Mouse (Mus musculus) B cell, adult 2 months (primary cell): ENCODE results near the gene Pomp.

Source experiments
- DNase-seq, 2 experiments: peaks; one replicate each; pipeline ENCODE4 v3.0.0; 2022

Gene Pomp

DNA sequence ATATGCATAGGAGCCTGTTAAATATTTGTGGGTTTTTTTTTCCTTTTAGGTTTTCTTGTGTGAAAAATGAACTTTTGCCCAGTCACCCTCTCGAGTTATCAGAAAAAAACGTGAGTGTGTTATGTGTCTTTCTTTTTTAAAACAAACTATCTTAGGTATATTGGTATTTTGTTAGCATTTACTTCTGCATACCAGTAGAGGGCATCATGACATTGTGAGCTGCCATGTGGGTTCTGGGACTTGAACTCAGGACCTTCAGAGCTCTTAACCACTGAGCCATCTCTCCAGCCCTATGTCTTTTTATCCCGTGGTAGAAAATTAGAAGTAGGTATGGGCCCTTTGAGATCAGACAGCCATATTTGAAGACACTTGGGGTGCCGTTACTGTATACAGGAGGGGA lies 8.4 kb downstream of the Pomp start:
- DNase-seq: no peak

DNA sequence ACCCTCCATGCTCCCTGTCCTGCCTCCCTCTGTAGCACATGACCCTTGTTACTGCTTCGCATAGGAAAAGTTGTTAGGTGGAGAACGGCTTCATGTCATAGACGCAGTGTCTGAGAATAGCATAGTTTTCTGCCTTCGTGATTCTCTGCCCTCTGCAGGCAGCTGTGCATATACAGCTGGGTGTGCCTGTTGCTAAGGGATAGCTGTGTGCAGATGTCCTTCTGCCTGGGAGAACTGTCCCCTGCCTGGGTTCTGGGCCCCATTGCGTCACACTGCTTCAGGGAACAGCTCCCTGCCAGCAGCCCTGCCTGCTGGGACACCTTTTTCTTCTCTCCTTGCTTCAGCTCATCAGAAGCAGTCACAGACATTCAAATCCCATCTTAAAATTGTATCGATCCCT lies 9.3 kb downstream of the Pomp start:
- no peak for DNase-seq

DNA sequence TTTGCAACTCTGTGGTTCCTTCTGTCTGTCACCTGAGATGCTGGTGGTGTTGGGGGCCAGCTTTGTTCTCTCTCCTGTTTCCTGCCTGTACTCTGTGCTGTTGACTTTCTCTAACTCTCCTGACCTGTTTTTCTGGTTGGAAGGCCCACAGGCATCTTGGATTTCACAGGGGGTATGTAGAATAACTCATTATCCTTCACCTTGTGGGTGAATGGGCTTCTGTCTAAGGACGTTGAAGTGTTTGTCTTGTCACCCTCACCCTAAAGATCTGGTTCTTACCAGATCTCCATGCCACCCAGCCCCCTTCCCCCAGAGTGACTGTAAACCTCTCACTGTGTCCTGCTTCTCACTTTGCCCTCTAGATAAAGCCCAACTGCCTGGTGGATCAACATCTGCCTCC lies 10.0 kb downstream of the Pomp start:
- no peak for DNase-seq

DNA sequence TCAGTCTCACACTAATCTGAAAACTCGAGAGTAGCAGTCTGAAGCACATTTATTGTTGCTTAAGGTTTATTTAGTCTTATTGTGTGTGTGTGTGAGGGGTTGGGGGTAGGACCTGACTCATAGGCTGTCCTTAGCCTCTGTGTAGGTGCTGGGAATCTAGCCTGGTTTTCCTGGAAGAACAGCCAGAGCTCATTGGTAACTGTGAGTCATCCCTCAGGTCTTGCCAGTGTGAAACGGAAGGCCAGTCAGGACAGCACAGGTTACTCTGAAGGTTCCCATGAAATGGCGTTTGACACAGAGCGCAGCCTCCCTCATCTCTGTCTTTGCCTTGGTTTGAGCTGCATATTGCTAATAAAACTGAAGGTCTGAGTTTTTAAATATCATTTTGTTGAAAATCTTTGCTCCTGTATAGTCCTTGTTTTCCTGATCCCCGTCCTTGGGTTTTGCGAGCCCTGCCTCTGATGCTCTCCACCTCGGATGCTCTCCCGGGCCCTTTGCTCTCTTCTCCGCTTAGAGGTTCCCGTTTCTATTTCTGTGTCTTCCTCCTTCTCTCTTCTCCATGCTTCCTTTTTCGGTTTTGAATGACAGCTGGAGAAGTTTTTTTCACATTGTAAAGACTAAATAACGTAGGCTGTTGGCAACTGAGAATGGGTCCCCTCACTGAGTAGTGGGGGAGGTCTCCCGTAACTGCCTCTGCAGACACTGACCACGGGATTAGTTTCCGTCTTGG lies 11.0 kb downstream of the Pomp start:
- DNase-seq: no peak

DNA sequence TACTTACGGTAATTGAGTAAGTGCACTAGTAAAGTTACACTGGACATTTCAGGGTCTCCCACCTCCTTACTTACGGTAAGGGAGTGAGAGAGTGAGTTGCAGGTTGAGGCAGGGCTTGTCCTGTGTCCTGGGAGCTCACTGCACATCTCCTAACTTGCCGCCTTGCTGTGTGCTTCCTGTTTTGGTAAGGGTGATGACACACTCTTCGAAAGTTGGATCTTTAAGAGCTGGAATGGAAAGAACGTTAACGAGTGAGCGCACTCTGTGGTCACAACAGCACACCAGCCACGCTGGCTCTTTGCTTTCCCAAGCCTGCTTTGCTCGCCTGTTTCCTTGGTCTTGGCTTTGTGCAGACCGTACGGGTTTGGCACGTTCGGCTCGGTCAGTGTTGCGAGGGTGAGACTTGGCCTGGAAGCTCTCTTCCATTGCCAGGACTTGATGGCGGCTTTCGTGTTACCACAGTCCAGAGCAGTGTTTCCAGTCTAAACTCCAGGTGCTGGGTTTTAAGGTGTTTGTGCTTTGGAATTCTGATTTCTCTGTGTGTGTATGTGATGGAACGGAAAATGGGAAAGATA lies 14.3 kb downstream of the Pomp start:
- DNase-seq: no peak

DNA sequence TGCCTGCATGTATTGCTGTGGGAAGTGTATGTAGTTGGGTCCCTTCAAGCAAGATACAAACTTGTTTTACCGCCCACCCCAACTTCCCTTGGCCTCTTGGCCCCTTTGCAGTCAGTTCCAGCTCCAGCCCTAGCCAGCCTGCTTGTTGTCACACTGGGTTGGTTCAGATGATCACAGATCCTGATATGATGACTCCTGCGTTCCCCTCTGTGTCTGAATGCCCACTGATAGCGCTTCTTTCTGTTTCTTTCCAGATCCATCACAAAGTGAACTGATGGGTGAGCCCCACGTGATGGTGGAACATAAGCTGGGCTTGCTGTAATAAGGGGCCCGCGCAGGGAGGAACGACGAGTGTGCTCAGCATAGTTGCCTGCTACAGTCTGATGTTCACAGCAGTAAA lies 14.9 kb downstream of the Pomp start:
- no peak for DNase-seq

DNA sequence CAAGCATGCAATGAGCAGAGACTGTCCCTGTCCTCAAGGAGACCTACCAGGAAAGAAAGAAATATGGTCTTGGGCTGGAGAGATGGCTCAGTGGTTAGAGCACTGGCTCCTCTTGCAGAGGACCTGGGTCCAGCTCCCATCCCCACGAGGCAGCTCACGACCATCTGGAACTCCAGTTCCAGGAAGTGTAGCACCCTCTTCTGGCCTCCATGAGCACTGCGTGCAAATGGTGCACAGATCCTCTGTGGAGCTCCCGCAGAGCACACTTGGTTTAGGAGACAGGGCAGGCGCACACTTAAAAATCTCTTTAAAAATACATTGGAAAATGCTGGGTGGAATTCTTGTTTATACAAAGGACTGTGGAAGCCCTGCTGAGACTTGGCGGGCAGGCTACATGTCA lies 17.3 kb downstream of the Pomp start:
- DNase-seq: peak; percentile 28 to 33

DNA sequence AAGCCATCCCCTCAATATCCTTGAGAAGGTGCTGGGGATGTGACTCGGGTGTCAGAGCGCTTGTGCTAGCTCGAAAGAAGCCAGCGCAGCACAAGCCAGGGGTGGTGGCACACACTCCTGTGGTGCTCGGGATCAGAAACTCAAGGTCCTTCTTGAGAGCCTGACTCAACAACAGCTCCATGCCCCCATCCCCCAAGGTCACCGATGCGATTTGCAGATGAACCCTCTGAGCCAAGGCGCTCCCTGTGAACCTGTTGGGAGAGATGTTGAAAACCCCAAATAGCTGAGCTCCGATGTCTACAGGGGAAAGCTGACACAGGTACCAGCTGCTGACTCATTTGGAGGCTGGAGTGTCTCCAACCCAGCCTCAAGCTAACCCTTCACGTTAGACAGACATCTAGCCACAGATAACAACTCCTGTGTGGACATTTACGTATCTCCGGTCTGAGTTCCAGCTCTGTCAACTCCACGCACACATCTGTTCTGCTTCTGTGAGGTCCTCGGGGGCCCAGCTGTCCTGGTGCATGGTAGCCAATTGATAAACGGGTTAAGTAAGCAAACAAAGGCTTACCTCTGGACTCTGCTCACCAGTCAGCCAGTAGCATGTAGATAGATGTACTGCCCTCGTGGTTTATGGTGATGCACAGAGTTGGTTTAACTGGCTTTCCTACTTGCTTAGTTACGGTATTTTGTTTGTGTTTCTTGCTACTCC lies 19.9 kb downstream of the Pomp start:
- DNase-seq: no peak

DNA sequence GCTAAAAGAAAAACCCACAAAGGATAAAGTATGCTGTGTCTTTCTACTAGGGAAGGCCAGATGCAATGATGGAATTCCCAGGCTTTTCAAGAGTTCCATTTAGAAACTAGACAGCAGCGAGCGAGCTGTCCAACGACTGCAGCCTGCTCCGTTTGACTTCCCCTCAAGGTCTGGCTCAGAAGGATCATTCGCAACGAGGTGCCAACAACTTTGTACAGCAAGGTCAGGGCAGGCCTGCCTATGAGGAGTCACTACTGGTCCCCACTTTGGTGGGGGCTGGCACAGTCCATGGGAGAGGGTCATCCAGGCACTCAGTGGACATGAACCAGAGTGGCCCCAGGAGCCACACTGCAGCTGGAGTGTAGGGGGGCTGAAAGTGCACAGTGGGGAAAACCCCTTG lies 23.3 kb downstream of the Pomp start:
- DNase-seq: no peak

DNA sequence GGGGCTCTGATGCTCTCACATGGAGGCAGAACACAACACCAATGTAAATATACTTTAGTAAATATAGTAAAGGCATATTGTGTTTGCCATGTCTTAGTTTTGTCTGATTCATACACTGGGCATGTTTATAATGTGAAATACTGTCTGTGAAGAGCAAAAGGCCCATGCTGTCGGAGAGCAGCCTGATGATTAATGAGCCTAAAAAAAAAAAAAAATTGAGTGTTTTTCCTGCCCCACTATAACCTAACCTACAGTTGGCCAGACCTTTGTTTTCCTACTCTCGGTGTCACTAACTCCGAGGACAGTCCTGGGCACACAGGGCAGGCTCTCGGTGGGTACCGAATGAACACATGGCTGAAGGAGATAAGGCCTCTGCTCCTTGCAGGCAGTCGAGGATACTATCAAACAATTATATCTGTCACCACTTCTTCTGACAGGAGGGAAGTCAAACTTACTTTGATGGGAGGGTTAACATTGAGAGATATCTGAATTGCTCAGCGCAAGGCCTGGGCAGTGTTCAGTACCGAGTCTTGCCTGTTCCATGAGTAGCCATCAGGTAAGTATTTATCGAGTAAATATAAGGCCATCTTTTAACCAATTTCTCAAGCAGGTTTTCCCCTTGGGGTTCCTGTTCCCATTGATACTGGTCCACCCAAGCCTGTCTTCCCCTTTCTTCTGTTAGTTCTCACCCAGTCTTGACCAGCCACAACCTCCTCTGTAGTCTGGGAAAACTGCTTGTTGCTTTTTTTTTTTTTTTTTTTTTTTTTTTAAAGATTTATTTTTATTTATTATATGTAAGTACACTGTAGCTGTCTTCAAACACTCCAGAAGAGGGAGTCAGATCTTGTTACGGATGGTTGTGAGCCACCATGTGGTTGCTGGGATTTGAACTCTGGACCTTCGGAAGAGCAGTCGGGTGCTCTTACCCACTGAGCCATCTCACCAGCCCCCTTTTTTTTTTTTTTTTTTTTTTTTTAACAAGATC lies 28.3 kb downstream of the Pomp start:
- DNase-seq: no peak

DNA sequence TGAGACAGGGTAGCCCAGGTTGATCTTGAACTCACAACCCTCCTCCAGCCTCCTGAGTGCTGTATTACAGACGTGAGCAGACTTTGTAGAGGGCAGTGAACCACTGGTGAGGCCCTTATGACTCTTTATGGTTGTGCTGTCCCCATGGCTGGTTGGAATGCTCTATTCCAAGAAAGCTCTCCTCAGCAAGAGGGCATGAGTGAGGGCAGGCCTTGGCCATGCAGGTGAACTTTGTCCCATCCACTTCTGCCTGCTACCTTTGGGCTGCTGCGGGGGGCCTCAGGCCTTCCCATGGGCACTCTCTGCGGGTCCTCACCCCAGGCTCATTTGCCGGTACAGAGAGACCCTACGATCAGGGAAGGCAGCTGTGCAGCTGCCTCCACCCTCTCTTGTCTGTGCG lies 32.5 kb downstream of the Pomp start:
- no peak for DNase-seq

DNA sequence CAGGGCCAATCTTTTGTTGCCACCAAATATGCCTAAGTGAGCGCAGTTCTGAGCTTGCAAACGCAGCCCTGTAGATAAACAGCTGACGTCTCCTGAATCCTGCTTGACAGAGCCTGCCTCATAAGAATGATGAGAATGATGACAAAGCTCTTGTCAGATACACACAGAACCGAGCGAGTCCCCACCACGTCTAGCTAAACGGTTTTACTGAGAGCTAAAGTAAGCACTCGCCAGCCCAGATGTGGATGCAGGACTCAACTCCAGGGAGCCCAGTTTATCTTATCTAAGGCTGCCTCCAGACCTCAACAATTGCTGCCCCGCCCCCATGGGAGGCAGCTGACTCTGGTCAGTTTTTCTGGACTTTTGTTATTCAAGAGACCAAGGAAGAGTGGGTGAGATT lies 32.9 kb downstream of the Pomp start:
- no peak for DNase-seq

DNA sequence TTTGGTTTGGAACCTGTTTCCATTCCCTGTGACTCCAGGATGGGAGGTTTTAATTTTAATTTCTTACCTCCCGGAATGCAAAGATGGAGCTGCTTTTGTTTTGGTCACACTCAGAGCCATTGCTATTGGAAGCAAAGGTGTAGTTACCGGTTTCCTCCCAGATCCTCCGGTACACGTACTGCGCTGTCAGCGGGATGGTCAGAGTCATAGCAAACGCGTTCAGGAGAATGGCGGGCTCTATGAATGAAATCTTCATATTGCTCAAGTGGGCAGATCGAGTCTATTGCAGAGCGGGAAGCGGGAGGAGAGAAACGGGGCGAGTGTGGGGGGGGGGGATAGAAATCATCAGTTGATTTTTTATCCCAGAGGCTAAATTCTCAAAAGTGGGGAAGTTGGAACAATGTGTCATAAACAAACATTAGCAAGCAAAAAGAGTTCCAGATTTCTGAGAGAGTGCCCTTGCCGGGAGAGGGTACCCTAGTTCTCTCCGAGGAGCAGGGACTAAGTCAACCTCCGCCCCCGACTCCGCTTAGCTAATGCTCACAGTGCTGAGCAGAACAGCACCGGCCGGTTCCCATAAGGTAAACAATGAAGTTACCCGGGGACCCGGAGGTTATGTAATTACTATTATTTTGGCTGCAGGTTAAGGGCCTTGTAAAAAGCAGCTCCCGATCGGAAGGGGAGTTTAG lies 33.6 kb downstream of the Pomp start:
- peak in 1 of 2 experiments; percentile 21 for DNase-seq

DNA sequence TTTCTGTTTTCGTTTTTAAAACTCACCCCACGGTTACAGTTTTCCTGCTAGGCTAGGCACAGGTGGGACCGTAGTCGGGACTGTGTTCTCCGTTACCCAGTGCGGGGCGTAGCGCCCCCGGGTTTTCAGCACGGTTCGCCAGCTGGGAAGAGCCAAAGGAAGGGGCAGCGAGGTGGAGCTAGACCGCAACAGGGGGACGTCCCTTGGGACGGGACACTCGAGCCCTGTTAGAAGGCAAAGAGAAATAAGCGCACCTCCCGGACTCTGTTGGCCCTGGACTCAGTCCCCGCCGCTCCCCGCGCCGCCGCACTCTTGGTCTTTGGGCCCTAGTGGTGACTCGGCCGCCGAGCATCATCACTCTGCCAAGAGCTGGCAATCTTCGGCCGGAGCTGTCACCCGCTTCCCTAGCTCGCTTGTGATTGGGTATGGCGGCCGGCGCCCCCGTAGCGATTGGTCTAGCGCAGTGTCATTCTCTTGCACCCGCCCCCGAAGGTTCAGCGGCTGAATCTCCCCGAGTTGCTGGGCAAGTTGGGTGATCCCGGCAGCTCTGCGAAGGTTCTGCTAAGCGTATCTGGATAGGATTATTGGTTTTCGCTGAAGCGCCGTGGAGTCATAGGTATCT lies 34.3 kb downstream of the Pomp start, which contains the start of gene Slc46a3:
TSS of gene Slc46a3 (minus strand) at position 361 of the 622 bp plus-strand sequence.
- peak; percentile 94 to 95 for DNase-seq

DNA sequence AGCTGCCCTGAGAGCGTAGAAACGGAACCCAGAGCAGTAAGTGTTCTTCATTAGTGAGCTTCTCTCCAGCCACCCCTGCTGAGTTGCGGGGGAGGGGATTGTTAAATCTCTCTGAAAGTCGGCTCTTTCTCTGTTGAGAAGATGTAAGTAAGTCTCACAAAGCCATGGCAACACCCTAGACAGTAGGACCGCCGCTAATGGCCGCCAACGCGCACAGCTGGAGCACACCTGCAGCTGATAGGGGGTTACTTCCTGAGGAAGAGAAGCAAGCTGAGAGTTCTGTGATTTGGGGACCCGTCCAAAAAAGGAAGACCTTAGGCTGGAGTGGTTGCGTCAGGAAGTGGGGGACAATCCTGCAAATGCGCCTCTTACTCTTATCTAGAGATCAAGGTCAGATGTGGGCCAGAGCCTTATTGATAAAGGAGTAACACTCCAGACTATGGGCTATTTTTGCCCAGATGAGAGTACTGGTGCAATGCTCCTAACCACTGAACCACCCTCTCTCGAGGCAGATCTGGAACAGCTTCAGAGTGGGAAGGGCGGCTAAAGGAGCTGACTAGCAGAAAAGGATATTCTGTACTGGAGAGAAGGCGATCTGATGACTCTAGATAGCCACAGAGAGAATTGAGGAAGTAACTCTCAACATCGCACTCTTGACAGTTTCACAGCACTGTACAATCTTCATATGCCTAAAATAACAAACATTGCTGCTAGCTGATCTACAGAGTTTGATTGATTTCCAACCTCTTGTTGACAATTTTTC lies 35.4 kb downstream of the Pomp start:
- DNase-seq: peak; percentile 58 to 62

DNA sequence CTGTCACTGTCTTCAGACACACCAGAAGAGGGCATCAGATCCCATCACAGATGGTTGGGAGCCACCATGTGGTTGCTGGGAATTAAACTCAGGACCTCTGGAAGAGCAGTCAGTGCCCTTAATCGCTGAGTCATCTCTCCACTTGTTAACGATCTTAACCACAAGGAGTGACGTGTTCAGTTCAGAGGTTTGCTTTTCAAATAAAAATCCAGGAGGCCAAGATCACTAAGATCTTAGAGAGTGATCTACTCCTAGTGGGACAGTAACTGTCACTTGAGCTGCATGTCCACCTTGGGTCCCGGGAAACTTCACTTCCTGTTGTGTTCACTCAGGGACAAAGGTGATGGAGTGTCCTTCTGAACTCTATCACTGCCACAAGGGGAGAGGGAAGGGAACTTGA lies 36.2 kb downstream of the Pomp start:
- peak in 1 of 2 experiments; percentile 5 for DNase-seq

DNA sequence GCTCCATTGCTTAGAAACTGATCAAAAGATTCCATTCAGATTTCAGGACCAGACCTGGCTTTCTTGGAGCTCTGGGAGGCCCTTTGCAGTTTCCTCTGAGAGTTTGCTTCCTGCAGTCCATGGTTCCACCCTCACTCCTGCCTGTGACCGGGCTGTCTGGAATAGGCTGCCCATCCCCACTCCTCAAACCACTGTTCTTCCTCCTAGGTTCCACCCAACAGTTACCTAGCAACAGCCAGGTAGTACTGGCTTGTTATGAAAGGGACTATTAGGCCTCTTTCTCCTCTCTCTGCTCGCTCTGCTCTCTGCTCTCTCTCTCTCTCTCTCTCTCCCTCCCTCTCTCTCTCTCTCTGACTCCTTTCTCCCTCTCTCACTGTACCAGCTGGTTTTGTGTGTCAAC lies 38.0 kb downstream of the Pomp start:
- DNase-seq: no peak

DNA sequence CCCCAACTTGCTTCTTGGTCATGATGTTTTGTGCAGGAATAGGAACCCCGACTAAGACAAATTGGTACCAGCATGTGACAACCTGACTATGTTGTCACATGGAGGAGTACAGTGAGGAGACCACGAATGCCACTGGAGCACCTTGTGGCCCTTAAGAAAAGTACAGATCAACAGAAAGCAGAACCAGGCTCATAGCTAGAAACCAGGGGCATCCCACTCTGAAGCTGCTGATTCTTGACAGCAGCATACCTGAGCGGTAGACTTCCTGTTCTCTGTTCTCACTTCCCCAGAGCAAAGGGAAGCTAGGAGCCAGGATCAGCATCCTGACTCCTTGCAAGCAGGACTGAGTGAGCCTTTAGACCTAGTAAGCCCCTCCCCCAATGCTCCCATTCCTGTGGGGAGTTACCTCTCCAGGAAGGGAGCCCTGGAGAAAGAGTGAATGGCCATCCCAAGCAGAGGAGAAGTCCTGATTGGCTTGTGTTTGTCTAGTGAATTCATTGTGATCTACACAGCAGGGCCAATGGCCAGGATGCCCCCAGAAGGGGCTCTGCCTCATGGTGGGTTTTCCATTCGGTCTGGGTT lies 38.8 kb downstream of the Pomp start:
- peak; percentile 54 to 65 for DNase-seq

DNA sequence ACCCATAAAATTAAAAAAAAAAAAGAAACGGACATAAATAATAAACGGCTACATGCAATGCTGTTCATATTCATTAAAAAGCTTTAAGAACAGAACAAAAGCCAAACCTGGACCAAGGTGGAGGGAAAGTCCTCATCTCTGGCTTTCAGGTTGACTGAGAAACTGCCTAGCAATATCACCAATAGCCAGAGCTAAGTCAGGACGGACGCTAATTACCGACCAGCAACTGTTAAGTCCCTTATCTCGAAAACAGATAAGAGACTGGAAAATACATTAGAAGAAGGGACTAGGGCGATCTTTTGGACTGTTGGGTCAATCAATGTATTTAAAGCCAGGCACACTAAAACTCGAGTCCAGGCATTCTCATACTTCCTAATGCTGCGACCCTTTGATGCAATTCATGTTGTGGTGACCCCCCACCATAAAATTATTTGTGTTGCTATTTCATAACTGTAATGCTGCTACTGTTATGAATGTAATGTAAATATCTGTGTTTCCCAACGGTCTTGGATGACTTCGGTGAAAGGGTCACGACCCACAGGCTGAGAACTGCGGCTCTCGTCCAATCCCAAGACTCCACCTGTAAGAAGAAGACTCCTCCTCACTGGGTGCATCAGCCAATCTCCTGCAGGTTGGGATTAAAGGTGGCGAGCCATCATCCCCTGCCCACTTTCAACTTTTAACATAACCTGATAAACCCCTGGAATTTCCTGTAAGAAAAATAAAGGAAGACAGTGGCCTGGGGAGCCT lies 41.9 kb downstream of the Pomp start:
- no peak for DNase-seq

DNA sequence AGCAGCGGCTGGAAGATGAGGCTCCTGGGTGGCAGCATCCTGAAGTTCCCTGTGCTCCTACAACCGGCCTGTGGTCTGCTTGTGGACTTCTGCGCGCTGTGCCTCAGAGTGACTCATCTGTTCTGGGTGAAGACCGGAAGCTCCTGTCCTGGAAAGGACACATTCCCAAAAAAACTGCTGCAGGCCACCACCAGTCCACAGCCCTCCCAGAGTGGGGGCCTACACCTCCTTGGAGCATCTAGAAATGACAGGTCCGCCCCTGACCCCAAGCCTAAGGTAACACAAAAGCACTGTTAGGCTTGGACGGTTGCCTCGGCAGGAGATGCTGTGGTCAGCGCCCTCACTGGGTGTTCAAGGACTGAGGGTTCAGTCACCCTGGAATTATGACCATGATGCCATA lies 42.9 kb downstream of the Pomp start:
- no peak for DNase-seq
